Mouse (Mus musculus): ENCODE results near the gene Slc7a6.

DNA sequence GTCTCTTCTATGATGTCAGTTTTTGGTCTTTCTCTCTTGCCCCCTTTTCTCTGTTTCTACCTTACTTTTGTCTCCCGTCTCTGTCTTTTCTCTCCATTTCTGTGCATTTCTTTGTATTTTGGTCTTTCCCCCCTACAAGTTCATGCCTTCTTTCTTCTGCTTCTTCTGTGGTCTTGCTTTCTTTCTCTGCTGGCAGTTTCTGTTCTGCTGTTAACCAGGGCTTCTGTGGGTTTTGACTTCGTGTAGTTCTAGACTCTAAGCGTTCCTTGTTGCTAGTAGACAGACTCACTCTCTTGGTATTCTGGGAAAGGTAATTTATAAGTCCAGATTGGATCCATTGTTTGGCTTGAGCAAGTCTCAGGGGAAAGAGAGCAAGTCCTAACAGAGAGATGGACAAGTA lies 17.7 kb downstream of the Slc7a6 start:
- TF ChIP-seq POLR2A (IDR thresholded peaks at IDR 0.05; ENCODE audit: borderline replicate concordance, low read depth, low read length) (no peak), CTCF (IDR thresholded peaks at IDR 0.05; ENCODE audit: low read depth, low read length) (no peak)
